Mouse (Mus musculus): Measurements from ENCODE around the gene Kti12. TPM values are rescaled to one million over a fixed set of nuclear protein-coding genes. Genes with fewer than 3 reads are reported as not detected.

Gene Kti12
- total and polyA plus RNA-seq, 3 experiments, result 65.3 to 90.5 TPM; not detected in 1

GRCm38 (mm10) chr4:108878963-108879822, 31.6 kb downstream of the Kti12 start, which contains the start of gene Rab3b:
Gene Rab3b (plus strand): TSS chr4:108879063.
- no peak for DNase-seq (ENCODE audit: low read depth, low spot score)
- Histone ChIP-seq H3K9ac (ENCODE audit: control insufficient read depth, low read depth, low read length, poor library complexity, severe bottlenecking) (no peak within 1 kb of the TSS), H3K9me3 (replicated peaks; ENCODE audit: insufficient read depth, low read length) (no peaks in the 10 kb centered on the region), H3K4me1 (ENCODE audit: control insufficient read depth in 1 of 2, insufficient read depth in 2 of 2, low read length in 2 of 2) (no peaks in the 10 kb centered on the region), H3K27ac (ENCODE audit: control insufficient read depth, low read depth, low read length) (no peak within 1 kb of the TSS), H3K4me3 (ENCODE audit: control insufficient read depth in 1 of 2, insufficient read depth in 1 of 2, low read depth in 2 of 2, low read length in 2 of 2) (no peak within 1 kb of the TSS), H3K27me3 (ENCODE audit: control insufficient read depth in 1 of 2, insufficient read depth in 2 of 2, low read length in 2 of 2) (no peaks in the 10 kb centered on the region), H3K79me2 (ENCODE audit: control insufficient read depth, insufficient read depth, low read length, poor library complexity) (no peaks in the 10 kb centered on the region), H3K36me3 (ENCODE audit: control insufficient read depth in 1 of 2, insufficient read depth in 2 of 2, low read length in 2 of 2) (no peaks in the 10 kb centered on the region)
- TF ChIP-seq POLR2A (IDR thresholded peaks at IDR 0.05; ENCODE audit: control insufficient read depth in 1 of 2, insufficient read depth in 1 of 2, low read depth in 1 of 2, low read length in 2 of 2, poor library complexity in 1 of 2) (no peak), NRF1 (IDR thresholded peaks at IDR 0.05; ENCODE audit: insufficient read depth, low read depth, low read length, poor library complexity, severe bottlenecking) (no peak), MAZ (IDR thresholded peaks at IDR 0.05; ENCODE audit: low read depth, low read length) (no peak), HCFC1 (IDR thresholded peaks at IDR 0.05; ENCODE audit: low read depth, low read length) (no peak)

- H3K27ac ChIP-seq (ENCODE audit: control insufficient read depth, low read depth, low read length), result no peak overlapping the region
- TF ChIP-seq MAZ (IDR thresholded peaks at IDR 0.05; ENCODE audit: low read depth, low read length) (no peak), EP300 (IDR thresholded peaks at IDR 0.05; ENCODE audit: low read depth in 1 of 2, low read length in 2 of 2) (no peak), USF2 (IDR thresholded peaks at IDR 0.05; ENCODE audit: borderline replicate concordance in 1 of 2, insufficient read depth in 1 of 2, low read depth in 1 of 2, low read length in 2 of 2) (no peak), NRF1 (IDR thresholded peaks at IDR 0.05; ENCODE audit: insufficient read depth, low read depth, low read length, poor library complexity, severe bottlenecking) (no peak), POLR2A (IDR thresholded peaks at IDR 0.05; ENCODE audit: control insufficient read depth in 1 of 2, insufficient read depth in 1 of 2, low read depth in 1 of 2, low read length in 2 of 2, poor library complexity in 1 of 2) (no peak), CHD2 (IDR thresholded peaks at IDR 0.05; ENCODE audit: low read length) (no peak), KAT2A (conservative IDR thresholded peaks at IDR 0.05; ENCODE audit: low read depth, low read length) (no peak), RCOR1 (IDR thresholded peaks at IDR 0.05; ENCODE audit: low read depth, low read length) (no peak), MEF2A (IDR thresholded peaks at IDR 0.05; ENCODE audit: extremely low read depth, insufficient replicate concordance, low read depth, low read length, poor library complexity, severe bottlenecking) (no peak), ZC3H11A (IDR thresholded peaks at IDR 0.05; ENCODE audit: low read depth, low read length) (no peak), BHLHE40 (IDR thresholded peaks at IDR 0.05; ENCODE audit: borderline replicate concordance, low read depth, low read length) (no peak), MYC (IDR thresholded peaks at IDR 0.05; ENCODE audit: low read depth, low read length) (no peak), ZKSCAN1 (IDR thresholded peaks at IDR 0.05; ENCODE audit: low read depth, low read length) (no peak), ETS1 (IDR thresholded peaks at IDR 0.05; ENCODE audit: low read depth, low read length) (no peak), ZMIZ1 (IDR thresholded peaks at IDR 0.05; ENCODE audit: low read depth, low read length) (no peak), SMC3 (IDR thresholded peaks at IDR 0.05; ENCODE audit: low read depth, low read length) (no peak), MYB (IDR thresholded peaks at IDR 0.05; ENCODE audit: low read depth, low read length) (no peak), HCFC1 (IDR thresholded peaks at IDR 0.05; ENCODE audit: low read depth, low read length) (no peak)
- no peak overlapping the region for H3K9ac ChIP-seq (ENCODE audit: control insufficient read depth, low read depth, low read length, poor library complexity, severe bottlenecking)
- no peaks in the 10 kb centered on the region for H3K79me2 ChIP-seq (ENCODE audit: control insufficient read depth, insufficient read depth, low read length, poor library complexity)
- H3K4me3 ChIP-seq (ENCODE audit: control insufficient read depth in 1 of 2, insufficient read depth in 1 of 2, low read depth in 2 of 2, low read length in 2 of 2), result no peak overlapping the region
- no peaks in the 10 kb centered on the region for H3K4me1 ChIP-seq (ENCODE audit: control insufficient read depth in 1 of 2, insufficient read depth in 2 of 2, low read length in 2 of 2)
- H3K27me3 ChIP-seq (ENCODE audit: control insufficient read depth in 1 of 2, insufficient read depth in 2 of 2, low read length in 2 of 2), result peaks cover 1 to 4% of the 10 kb centered on the region in 2 experiments
- no peaks in the 10 kb centered on the region for H3K9me3 ChIP-seq (replicated peaks; ENCODE audit: insufficient read depth, low read length)
- no peaks in the 10 kb centered on the region for H3K36me3 ChIP-seq (ENCODE audit: control insufficient read depth in 1 of 2, insufficient read depth in 2 of 2, low read length in 2 of 2)
- no peak for DNase-seq (ENCODE audit: low read depth, low spot score)
Observed at GRCm38 (mm10) chr4:108883815-108884214, 36.2 kb downstream of the Kti12 start.

Data from MEL (cell line).